Mouse (Mus musculus): ENCODE results near the gene Ttll9. TPM values are rescaled to one million over a fixed set of nuclear protein-coding genes. Genes with fewer than 3 reads are reported as not detected.
A peak's percentile ranks its signal among the peaks of the same experiment; 100 is the strongest.

The Ttll9 gene
- total and polyA plus RNA-seq, 3 experiments, result 0.07 to 0.19 TPM; not detected in 1

- Histone ChIP-seq H3K4me1 (ENCODE audit: control insufficient read depth in 1 of 2, insufficient read depth in 2 of 2, low read length in 2 of 2) (no peaks in the 10 kb centered on the region), H3K36me3 (ENCODE audit: control insufficient read depth in 1 of 2, insufficient read depth in 2 of 2, low read length in 2 of 2) (no peaks in the 10 kb centered on the region), H3K79me2 (ENCODE audit: control insufficient read depth, insufficient read depth, low read length, poor library complexity) (no peaks in the 10 kb centered on the region), H3K9me3 (replicated peaks; ENCODE audit: insufficient read depth, low read length) (no peaks in the 10 kb centered on the region), H3K9ac (ENCODE audit: control insufficient read depth, low read depth, low read length, poor library complexity, severe bottlenecking) (no peak overlapping the region), H3K27me3 (ENCODE audit: control insufficient read depth in 1 of 2, insufficient read depth in 2 of 2, low read length in 2 of 2) (peaks cover 0 to 8% of the 10 kb centered on the region in 2 experiments; a peak in 3 of 4 replicates), H3K27ac (ENCODE audit: control insufficient read depth, low read depth, low read length) (no peak overlapping the region), H3K4me3 (ENCODE audit: control insufficient read depth in 1 of 2, insufficient read depth in 1 of 2, low read depth in 2 of 2, low read length in 2 of 2) (no peak overlapping the region)
- TF ChIP-seq CHD1 (IDR thresholded peaks at IDR 0.05; ENCODE audit: low read depth, low read length) (no peak), MXI1 (IDR thresholded peaks at IDR 0.05; ENCODE audit: low read depth, low read length) (peak; percentile 63; the same call in 1 of the 2 replicates), UBTF (IDR thresholded peaks at IDR 0.05; ENCODE audit: borderline replicate concordance, insufficient read depth, low read depth, low read length) (0 out of 2 replicates have a peak, but pooled peaks have one; percentile 72), MAZ (IDR thresholded peaks at IDR 0.05; ENCODE audit: low read depth, low read length) (no peak), USF2 (IDR thresholded peaks at IDR 0.05; ENCODE audit: borderline replicate concordance in 1 of 2, insufficient read depth in 1 of 2, low read depth in 1 of 2, low read length in 2 of 2) (no peak), SIN3A (IDR thresholded peaks at IDR 0.05; ENCODE audit: low read length) (peak; percentile 97), E2F4 (IDR thresholded peaks at IDR 0.05; ENCODE audit: borderline replicate concordance, low read depth, low read length) (no peak), MYC (IDR thresholded peaks at IDR 0.05; ENCODE audit: low read depth, low read length) (no peak), POLR2A (IDR thresholded peaks at IDR 0.05; ENCODE audit: control insufficient read depth in 1 of 2, insufficient read depth in 1 of 2, low read depth in 1 of 2, low read length in 2 of 2, poor library complexity in 1 of 2) (no peak), MYB (IDR thresholded peaks at IDR 0.05; ENCODE audit: low read depth, low read length) (no peak)
- DNase-seq (ENCODE audit: low read depth, low spot score), result peak; percentile 67
These were observed 70.0 kb downstream of the Ttll9 start for GRCm38 (mm10) chr2:153032083-153032842.

GRCm38 (mm10) chr2:153032973-153033372 lies 70.7 kb downstream of the Ttll9 start:
- Histone ChIP-seq H3K36me3 (ENCODE audit: control insufficient read depth in 1 of 2, insufficient read depth in 2 of 2, low read length in 2 of 2) (no peaks in the 10 kb centered on the region), H3K27ac (ENCODE audit: control insufficient read depth, low read depth, low read length) (no peak overlapping the region), H3K9ac (ENCODE audit: control insufficient read depth, low read depth, low read length, poor library complexity, severe bottlenecking) (no peak overlapping the region), H3K4me1 (ENCODE audit: control insufficient read depth in 1 of 2, insufficient read depth in 2 of 2, low read length in 2 of 2) (no peaks in the 10 kb centered on the region), H3K27me3 (ENCODE audit: control insufficient read depth in 1 of 2, insufficient read depth in 2 of 2, low read length in 2 of 2) (peaks cover 0 to 8% of the 10 kb centered on the region in 2 experiments; a peak in 3 of 4 replicates), H3K79me2 (ENCODE audit: control insufficient read depth, insufficient read depth, low read length, poor library complexity) (no peaks in the 10 kb centered on the region), H3K9me3 (replicated peaks; ENCODE audit: insufficient read depth, low read length) (no peaks in the 10 kb centered on the region), H3K4me3 (ENCODE audit: control insufficient read depth in 1 of 2, insufficient read depth in 1 of 2, low read depth in 2 of 2, low read length in 2 of 2) (no peak overlapping the region)
- no peak for DNase-seq (ENCODE audit: low read depth, low spot score)
- TF ChIP-seq MYC (IDR thresholded peaks at IDR 0.05; ENCODE audit: low read depth, low read length) (no peak), GABPA (IDR thresholded peaks at IDR 0.05; ENCODE audit: low read depth, low read length) (no peak), CTCF (IDR thresholded peaks at IDR 0.05 in 2 of 3, conservative IDR thresholded peaks at IDR 0.05 in 1 of 3; ENCODE audit: control insufficient read depth in 1 of 3, insufficient read depth in 1 of 3, low read depth in 2 of 3, low read length in 3 of 3, poor library complexity in 1 of 3, severe bottlenecking in 1 of 3) (no peak), TCF12 (IDR thresholded peaks at IDR 0.05; ENCODE audit: low read depth, low read length) (no peak), ZKSCAN1 (IDR thresholded peaks at IDR 0.05; ENCODE audit: low read depth, low read length) (no peak)
